Mouse (Mus musculus): ENCODE results near the gene Dock9. TPM values are rescaled to one million over a fixed set of nuclear protein-coding genes. Genes with fewer than 3 reads are reported as not detected.

Dock9 gene
- total RNA-seq, 2 experiments from 2014 or later: 30.1 to 35.0 TPM

GRCm38 (mm10) chr14:121541262-121541661 is 256.4 kb downstream of the Dock9 start:
- DNase-seq (ENCODE audit: low spot score in 2 of 2): no peak

- DNase-seq (ENCODE audit: low spot score in 2 of 2): no peak
Measured at GRCm38 (mm10) chr14:121534501-121534900, 263.1 kb downstream of the Dock9 start.

- no peak for DNase-seq (ENCODE audit: low spot score in 2 of 2)
Measured at GRCm38 (mm10) chr14:121530853-121531252, 266.8 kb downstream of the Dock9 start.

- DNase-seq (ENCODE audit: low spot score in 2 of 2): no peak
Measured at GRCm38 (mm10) chr14:121527883-121528282, 269.8 kb downstream of the Dock9 start.

DNA sequence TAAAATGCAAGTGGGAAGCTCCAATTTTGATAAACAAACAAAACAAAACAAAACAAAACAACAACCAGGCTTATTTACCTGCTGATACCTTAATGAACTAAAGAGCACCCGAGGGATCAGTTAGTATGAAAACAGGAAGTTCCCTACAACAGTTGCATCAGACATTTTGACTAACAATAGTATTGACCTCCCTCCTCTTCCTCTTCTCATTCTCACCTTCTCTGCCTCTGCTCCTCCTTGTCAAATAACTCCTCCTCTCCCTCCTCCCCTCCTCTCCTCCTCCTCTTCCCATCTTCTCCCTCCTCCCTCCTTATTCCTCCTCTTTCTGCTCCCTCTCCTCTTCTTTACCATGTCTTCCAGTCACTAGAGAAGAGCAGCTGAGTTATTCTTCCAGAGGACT is 270.4 kb downstream of the Dock9 start:
- no peak for DNase-seq (ENCODE audit: low spot score in 2 of 2)

DNA sequence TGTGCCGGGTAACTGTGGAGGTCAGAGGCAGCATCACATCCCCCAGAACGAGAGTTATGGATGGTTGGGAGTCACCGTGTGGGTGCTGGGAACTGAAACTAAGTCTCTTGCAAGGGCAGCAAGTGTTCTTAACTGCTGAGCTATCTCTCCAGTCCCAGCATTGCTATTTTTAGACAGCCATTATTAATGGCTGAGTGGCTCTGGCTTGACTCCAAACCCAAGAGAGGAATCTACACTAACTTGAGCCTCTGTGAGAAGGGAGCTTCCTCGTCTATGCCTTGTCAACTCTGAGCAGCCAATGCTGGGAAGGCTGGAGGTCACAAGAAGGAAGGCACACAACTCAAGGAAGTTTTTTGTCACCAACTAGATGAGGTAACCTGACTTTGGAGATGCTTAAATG is 275.9 kb downstream of the Dock9 start:
- DNase-seq (ENCODE audit: low spot score in 2 of 2): no peak

GRCm38 (mm10) chr14:121516881-121517280 is 280.8 kb downstream of the Dock9 start:
- no peak for DNase-seq (ENCODE audit: low spot score in 2 of 2)

- no peak for DNase-seq (ENCODE audit: low spot score in 2 of 2)
Measured at GRCm38 (mm10) chr14:121508929-121509328, 288.7 kb downstream of the Dock9 start.

GRCm38 (mm10) chr14:121506336-121506735 is 291.3 kb downstream of the Dock9 start:
- DNase-seq (ENCODE audit: low spot score in 2 of 2): no peak

GRCm38 (mm10) chr14:121505485-121505860 is 292.2 kb downstream of the Dock9 start:
- DNase-seq (ENCODE audit: low spot score in 2 of 2): no peak

DNA sequence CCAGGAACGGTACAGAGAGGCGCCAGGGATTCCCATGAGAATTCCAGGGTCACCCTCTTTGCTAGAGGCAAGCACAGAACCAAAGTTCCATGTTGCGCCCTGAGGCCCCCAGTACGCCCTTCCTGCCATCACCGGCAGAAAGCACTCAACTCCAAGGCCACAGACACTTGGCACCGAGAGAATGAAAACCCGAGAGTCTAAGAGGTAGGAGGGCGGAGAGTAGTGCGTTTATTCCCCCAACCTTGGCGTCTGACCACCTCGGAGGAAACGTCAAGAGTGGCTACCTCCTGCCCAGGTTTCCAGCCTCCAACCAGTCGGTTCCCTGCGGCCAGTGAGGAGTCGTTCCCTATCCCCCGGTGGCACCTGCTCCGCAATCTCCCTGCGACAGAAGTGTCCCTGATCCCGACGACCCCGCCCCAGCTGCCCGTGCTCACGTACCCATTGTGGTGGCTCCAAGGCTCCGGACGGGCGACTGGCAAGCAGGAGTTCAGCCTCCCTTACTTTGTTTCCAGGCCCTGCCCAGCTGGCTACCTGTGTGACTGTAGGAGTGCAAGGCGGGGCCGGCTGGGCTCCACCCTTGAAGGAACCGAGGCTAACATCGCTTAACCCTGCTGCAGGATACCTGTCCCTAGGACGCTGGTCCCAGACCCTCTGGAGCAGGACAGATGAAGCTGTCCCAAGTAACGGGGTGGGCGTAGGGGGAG is 292.7 kb downstream of the Dock9 start, which contains the start of gene Slc15a1:
Gene Slc15a1 (minus strand): TSS at position 472 of the 704 bp plus-strand sequence.
- DNase-seq (ENCODE audit: low spot score in 2 of 2): no peak

- DNase-seq (ENCODE audit: low spot score in 2 of 2): no peak
Measured at GRCm38 (mm10) chr14:121500577-121500976, 297.1 kb downstream of the Dock9 start.

GRCm38 (mm10) chr14:121499769-121500168 is 297.9 kb downstream of the Dock9 start:
- no peak for DNase-seq (ENCODE audit: low spot score in 2 of 2)

GRCm38 (mm10) chr14:121497800-121498199 is 299.8 kb downstream of the Dock9 start:
- DNase-seq (ENCODE audit: low spot score in 2 of 2): no peak

GRCm38 (mm10) chr14:121495741-121496140 is 301.9 kb downstream of the Dock9 start:
- no peak for DNase-seq (ENCODE audit: low spot score in 2 of 2)

GRCm38 (mm10) chr14:121495120-121495519 is 302.5 kb downstream of the Dock9 start:
- no peak for DNase-seq (ENCODE audit: low spot score in 2 of 2)

DNA sequence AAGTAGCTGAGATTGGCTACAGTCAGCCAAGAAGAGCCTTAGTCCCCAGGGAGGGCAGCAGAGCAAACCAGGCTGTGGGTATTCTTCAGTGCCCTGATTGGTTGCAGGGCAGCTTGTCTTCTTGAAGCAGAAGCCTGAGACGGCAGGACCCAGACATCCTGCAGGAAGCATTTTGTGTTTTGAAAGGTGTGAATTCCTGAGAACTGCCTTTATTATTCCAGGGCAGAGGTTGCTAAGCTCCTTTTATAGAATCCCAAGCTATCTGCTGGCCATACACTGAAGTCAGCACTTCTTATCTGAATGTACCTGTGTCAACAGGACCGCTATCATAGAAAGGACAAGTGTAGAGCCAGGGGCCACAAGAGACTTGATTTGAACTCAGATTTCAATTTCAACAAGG is 303.4 kb downstream of the Dock9 start:
- no peak for DNase-seq (ENCODE audit: low spot score in 2 of 2)

- DNase-seq (ENCODE audit: low spot score in 2 of 2): no peak
Measured at GRCm38 (mm10) chr14:121493712-121494111, 303.9 kb downstream of the Dock9 start.

- no peak for DNase-seq (ENCODE audit: low spot score in 2 of 2)
Measured at GRCm38 (mm10) chr14:121492328-121492727, 305.3 kb downstream of the Dock9 start.

Data from adrenal gland, postnatal 4 days (tissue).